Mouse (Mus musculus): Measurements from ENCODE around the gene Eogt. TPM values are rescaled to one million over a fixed set of nuclear protein-coding genes. Genes with fewer than 3 reads are reported as not detected.

Eogt gene
- polyA plus RNA-seq, 1 experiment = 4.5 TPM

GRCm38 (mm10) chr6:97147755-97148382 lies 1.1 kb downstream of the Eogt start:
- Histone ChIP-seq H3K27ac (ENCODE audit: control insufficient read depth, insufficient read depth, low read depth, low read length) (no peak overlapping the region), H3K4me1 (ENCODE audit: control insufficient read depth, insufficient read depth, low read length) (peaks cover 2% of the 10 kb centered on the region; the same call in 1 of the 2 replicates)
- no peak for TF ChIP-seq POLR2A (IDR thresholded peaks at IDR 0.05; ENCODE audit: control insufficient read depth, low read depth, low read length)

DNA sequence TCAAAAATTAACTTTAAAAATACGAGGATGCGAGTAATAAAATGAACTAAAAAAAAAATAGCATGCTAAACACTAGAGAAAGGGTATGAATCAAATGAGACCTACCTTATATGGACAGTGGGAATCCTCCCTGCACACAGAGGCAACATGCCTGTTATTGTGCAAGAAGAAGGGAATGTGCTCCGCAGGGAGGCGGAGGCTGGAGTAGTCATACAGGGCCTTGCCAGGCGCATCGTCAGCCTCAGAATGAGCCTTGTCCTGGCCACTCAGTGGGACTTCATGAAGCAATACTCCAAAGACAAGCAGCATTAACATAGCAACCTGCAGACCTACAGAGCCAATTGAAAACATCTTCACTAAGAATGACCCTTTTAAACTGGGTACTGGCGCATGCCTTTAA lies 3.8 kb downstream of the Eogt start:
- Histone ChIP-seq H3K4me3 (ENCODE audit: control insufficient read depth, low read depth, low read length) (no peak overlapping the region), H3K36me3 (ENCODE audit: control insufficient read depth, insufficient read depth, low read length) (no peaks in the 10 kb centered on the region), H3K27me3 (ENCODE audit: control insufficient read depth, insufficient read depth, low read length) (no peaks in the 10 kb centered on the region), H3K4me1 (ENCODE audit: control insufficient read depth, insufficient read depth, low read length) (peaks cover 2% of the 10 kb centered on the region; the same call in 1 of the 2 replicates), H3K27ac (ENCODE audit: control insufficient read depth, insufficient read depth, low read depth, low read length) (no peak overlapping the region)
- TF ChIP-seq POLR2A (IDR thresholded peaks at IDR 0.05; ENCODE audit: control insufficient read depth, low read depth, low read length) (no peak), CTCF (IDR thresholded peaks at IDR 0.05; ENCODE audit: control insufficient read depth, insufficient read depth, insufficient replicate concordance, low read depth, low read length) (no peak)

More at GRCm38 (mm10) chr6:97147755-97148382, 1.1 kb downstream of the Eogt start:
- H3K36me3 ChIP-seq (ENCODE audit: control insufficient read depth, insufficient read depth, low read length) = no peaks in the 10 kb centered on the region
- H3K27me3 ChIP-seq (ENCODE audit: control insufficient read depth, insufficient read depth, low read length) = no peaks in the 10 kb centered on the region
- peak overlapping the region; percentile 78 for H3K4me3 ChIP-seq (ENCODE audit: control insufficient read depth, low read depth, low read length)

- Histone ChIP-seq H3K4me1 (ENCODE audit: control insufficient read depth, insufficient read depth, low read length) (peaks cover 2% of the 10 kb centered on the region; the same call in 1 of the 2 replicates), H3K27me3 (ENCODE audit: control insufficient read depth, insufficient read depth, low read length) (no peaks in the 10 kb centered on the region), H3K36me3 (ENCODE audit: control insufficient read depth, insufficient read depth, low read length) (no peaks in the 10 kb centered on the region), H3K27ac (ENCODE audit: control insufficient read depth, insufficient read depth, low read depth, low read length) (no peak overlapping the region), H3K4me3 (ENCODE audit: control insufficient read depth, low read depth, low read length) (no peak overlapping the region)
- TF ChIP-seq CTCF (IDR thresholded peaks at IDR 0.05; ENCODE audit: control insufficient read depth, insufficient read depth, insufficient replicate concordance, low read depth, low read length) (no peak), POLR2A (IDR thresholded peaks at IDR 0.05; ENCODE audit: control insufficient read depth, low read depth, low read length) (no peak)
Measured at GRCm38 (mm10) chr6:97144359-97144758, 4.6 kb downstream of the Eogt start.

- Histone ChIP-seq H3K36me3 (ENCODE audit: control insufficient read depth, insufficient read depth, low read length) (no peaks in the 10 kb centered on the region), H3K4me3 (ENCODE audit: control insufficient read depth, low read depth, low read length) (no peak overlapping the region), H3K4me1 (ENCODE audit: control insufficient read depth, insufficient read depth, low read length) (no peaks in the 10 kb centered on the region), H3K27me3 (ENCODE audit: control insufficient read depth, insufficient read depth, low read length) (no peaks in the 10 kb centered on the region), H3K27ac (ENCODE audit: control insufficient read depth, insufficient read depth, low read depth, low read length) (no peak overlapping the region)
- no peak for TF ChIP-seq POLR2A (IDR thresholded peaks at IDR 0.05; ENCODE audit: control insufficient read depth, low read depth, low read length)
- TF ChIP-seq CTCF (IDR thresholded peaks at IDR 0.05; ENCODE audit: control insufficient read depth, insufficient read depth, insufficient replicate concordance, low read depth, low read length) = no peak
Measured at GRCm38 (mm10) chr6:97142611-97143010, 6.4 kb downstream of the Eogt start.

GRCm38 (mm10) chr6:97141811-97142210 lies 7.2 kb downstream of the Eogt start:
- Histone ChIP-seq H3K27ac (ENCODE audit: control insufficient read depth, insufficient read depth, low read depth, low read length) (no peak overlapping the region), H3K4me3 (ENCODE audit: control insufficient read depth, low read depth, low read length) (no peak overlapping the region), H3K36me3 (ENCODE audit: control insufficient read depth, insufficient read depth, low read length) (no peaks in the 10 kb centered on the region), H3K27me3 (ENCODE audit: control insufficient read depth, insufficient read depth, low read length) (no peaks in the 10 kb centered on the region), H3K4me1 (ENCODE audit: control insufficient read depth, insufficient read depth, low read length) (no peaks in the 10 kb centered on the region)
- TF ChIP-seq POLR2A (IDR thresholded peaks at IDR 0.05; ENCODE audit: control insufficient read depth, low read depth, low read length) = no peak
- TF ChIP-seq CTCF (IDR thresholded peaks at IDR 0.05; ENCODE audit: control insufficient read depth, insufficient read depth, insufficient replicate concordance, low read depth, low read length) = no peak

DNA sequence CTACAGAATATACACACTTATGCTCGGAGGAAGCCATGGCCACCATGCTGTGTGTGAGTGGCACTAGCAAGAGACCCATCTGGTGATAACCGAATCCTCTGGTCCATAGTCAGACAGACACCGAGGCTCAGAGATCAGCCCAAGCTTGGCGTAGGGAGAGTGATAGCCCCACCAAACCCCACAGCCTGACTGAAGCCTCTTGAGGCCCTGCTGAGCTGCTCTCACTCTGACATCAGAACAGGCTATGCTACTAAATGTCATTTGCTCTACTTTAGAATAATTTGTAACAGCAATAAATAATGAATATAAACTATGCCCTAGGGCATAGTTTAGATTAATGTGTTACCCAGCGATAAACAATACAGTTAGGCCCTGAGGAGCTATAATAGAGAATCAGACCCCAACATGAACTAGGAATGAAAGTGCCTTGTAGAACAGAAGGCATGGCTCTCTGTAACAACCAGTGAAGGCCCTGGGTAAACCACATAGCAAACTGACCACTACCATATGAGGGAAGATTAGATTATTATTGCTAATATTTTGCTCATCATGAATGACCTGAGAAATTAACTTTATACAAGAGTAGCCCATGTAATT lies 16.2 kb downstream of the Eogt start:
- no peak overlapping the region for H3K27ac ChIP-seq (ENCODE audit: control insufficient read depth, insufficient read depth, low read depth, low read length)
- no peak for TF ChIP-seq CTCF (IDR thresholded peaks at IDR 0.05; ENCODE audit: control insufficient read depth, insufficient read depth, insufficient replicate concordance, low read depth, low read length)
- TF ChIP-seq POLR2A (IDR thresholded peaks at IDR 0.05; ENCODE audit: control insufficient read depth, low read depth, low read length) = no peak
- no peaks in the 10 kb centered on the region for H3K27me3 ChIP-seq (ENCODE audit: control insufficient read depth, insufficient read depth, low read length)
- no peaks in the 10 kb centered on the region for H3K4me1 ChIP-seq (ENCODE audit: control insufficient read depth, insufficient read depth, low read length)
- no peaks in the 10 kb centered on the region for H3K36me3 ChIP-seq (ENCODE audit: control insufficient read depth, insufficient read depth, low read length)
- H3K4me3 ChIP-seq (ENCODE audit: control insufficient read depth, low read depth, low read length) = no peak overlapping the region

- Histone ChIP-seq H3K27ac (ENCODE audit: control insufficient read depth, insufficient read depth, low read depth, low read length) (no peak overlapping the region), H3K36me3 (ENCODE audit: control insufficient read depth, insufficient read depth, low read length) (no peaks in the 10 kb centered on the region), H3K4me1 (ENCODE audit: control insufficient read depth, insufficient read depth, low read length) (no peaks in the 10 kb centered on the region), H3K4me3 (ENCODE audit: control insufficient read depth, low read depth, low read length) (no peak overlapping the region), H3K27me3 (ENCODE audit: control insufficient read depth, insufficient read depth, low read length) (no peaks in the 10 kb centered on the region)
- no peak for TF ChIP-seq CTCF (IDR thresholded peaks at IDR 0.05; ENCODE audit: control insufficient read depth, insufficient read depth, insufficient replicate concordance, low read depth, low read length)
- TF ChIP-seq POLR2A (IDR thresholded peaks at IDR 0.05; ENCODE audit: control insufficient read depth, low read depth, low read length) = no peak
Measured at GRCm38 (mm10) chr6:97131808-97132207, 17.2 kb downstream of the Eogt start.

Data from testis, adult 2 months (tissue).